Mouse (Mus musculus) spleen, postnatal 10 days (tissue): ENCODE results near the gene Olfr1449.
"Not testable (repeated sequence)": the region's sequence is repeated elsewhere in the genome, so short reads cannot be mapped to it uniquely, and the experiment has no call there.

Source experiments
- DNase-seq, 2 experiments: peaks; one replicate each; pipeline ENCODE4 v3.0.0; 2021 to 2022; ENCODE audit warnings: low spot score in 2 of 2

Olfr1449 gene

DNA sequence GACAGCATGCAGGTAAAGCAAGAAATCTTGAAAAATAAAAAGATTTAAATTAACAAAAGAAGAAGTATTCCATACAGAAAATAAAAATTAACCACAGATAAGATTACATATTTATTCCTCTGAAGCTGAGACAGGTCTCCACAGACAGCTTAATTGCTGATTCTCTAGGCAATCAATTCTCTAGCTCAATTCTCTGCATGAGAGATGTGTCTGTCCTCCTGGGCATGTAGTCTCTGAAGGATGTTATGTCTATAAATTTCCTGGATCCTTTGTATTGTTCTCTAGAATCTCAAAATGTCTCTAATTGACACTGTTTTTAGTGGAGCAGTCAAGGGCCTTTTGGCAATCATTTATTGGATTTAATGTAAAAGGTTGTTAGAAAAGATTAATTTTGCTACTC, at the start of gene Olfr1449:
Gene Olfr1449, plus strand, starts transcription at position 301 of the 400 bp plus-strand sequence.
- no peak for DNase-seq

DNA sequence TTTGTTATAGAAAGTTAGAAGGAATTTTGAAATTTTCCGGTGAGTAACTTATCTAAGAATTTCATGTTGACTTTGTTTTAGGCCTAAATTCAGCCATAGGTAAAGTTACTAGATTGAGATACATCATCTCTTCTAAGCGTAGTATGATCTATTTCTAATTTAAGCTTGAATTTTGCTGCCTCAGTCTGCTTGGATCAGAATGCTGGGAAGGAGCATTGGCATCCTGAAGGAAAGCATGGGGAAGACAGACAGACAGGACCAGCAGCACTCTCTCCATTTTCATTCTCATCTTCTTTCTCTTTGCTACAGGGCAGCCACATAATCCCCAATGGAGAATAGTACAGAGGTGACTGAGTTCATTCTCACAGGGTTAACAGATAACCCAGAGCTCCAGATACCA, 47.1 kb upstream of the Olfr1449 start, which contains the start of gene Olfr1445:
Gene Olfr1445, plus strand, starts transcription at position 301 of the 400 bp plus-strand sequence.
- DNase-seq: no peak

DNA sequence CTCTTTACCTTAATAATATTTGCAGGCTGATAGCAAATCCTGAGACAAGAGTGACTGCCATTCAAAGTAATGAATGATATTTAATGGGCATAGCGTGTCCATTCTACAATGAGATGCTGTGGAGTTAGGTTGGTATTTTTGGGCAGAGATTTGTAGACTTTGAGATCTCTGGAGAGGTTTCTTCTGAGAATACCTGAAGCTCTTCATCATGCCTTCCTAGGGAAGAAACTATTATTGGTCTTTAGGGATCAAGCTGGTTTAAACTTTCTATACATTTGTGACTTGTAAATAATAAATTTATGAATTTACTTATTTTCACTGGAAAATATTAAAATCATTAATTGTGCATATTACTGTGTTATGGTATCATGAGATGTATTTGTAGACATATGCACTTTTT, 37.2 kb upstream of the Olfr1449 start, which contains the start of gene Olfr1446:
Gene Olfr1446, minus strand, starts transcription at position 101 of the 400 bp plus-strand sequence.
- no peak for DNase-seq

DNA sequence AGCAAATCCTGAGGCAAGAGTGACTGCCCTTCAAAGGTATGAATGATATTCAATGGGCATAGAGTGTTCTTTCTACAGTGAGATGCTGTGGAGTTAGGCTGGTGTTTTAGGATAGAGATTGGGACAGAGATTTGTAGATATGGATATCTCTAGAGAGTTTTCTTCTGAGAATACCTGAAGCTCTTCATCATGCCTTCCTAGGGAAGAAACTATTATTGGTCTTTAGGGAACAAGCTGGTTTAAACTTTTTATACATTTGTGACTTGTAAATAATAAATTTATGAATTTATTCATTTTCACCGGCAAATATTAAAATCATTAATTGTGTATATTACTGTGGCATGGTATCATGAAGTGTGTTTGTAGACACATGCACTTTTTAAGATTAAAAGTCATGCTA, 27.0 kb upstream of the Olfr1449 start, which contains the start of gene Olfr1447:
Gene Olfr1447, minus strand, starts transcription at position 101 of the 400 bp plus-strand sequence.
- DNase-seq: no peak

DNA sequence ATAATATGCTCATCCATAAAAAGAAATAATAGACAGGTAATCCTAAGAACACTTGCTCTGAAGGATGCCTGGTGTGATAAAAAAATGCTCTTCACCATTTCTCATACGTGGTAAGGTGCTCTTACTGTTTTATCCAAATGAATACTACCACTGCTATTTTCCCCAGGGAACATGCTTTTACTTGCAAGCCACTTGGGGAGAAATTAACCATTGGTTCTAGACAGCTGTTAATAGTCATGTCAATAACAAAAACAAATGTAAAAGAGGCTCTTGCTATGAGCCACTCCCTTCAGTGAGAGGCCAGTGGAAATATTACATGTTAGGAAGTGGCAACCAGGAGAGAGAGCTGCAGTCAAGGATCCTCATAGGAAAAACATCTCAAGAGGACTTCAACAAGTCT, 6.3 kb upstream of the Olfr1449 start, which contains the start of gene Olfr1448:
Gene Olfr1448, minus strand, starts transcription at position 101 of the 400 bp plus-strand sequence.
- no peak for DNase-seq

DNA sequence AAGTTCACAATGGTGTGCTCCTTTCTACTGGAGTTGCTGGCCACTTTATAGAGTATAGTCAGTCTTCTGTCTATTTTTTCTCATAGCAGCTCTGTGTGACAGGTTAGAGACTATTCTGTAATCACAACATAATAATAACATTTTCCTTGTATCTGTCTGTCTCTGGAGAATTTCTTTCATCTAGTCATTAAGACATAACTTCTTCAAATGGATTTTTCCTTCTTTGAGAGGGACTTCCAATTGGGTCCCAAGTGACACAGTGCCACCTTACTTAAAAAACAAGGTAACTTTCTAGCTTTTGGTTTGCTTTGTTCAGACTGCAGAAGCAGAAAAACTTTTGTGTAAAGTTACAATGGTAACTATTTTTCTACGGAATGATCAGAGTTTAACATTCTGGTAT, 19.3 kb downstream of the Olfr1449 start, which contains the start of gene Olfr1450:
Gene Olfr1450, plus strand, starts transcription at position 301 of the 400 bp plus-strand sequence.
- no peak for DNase-seq

DNA sequence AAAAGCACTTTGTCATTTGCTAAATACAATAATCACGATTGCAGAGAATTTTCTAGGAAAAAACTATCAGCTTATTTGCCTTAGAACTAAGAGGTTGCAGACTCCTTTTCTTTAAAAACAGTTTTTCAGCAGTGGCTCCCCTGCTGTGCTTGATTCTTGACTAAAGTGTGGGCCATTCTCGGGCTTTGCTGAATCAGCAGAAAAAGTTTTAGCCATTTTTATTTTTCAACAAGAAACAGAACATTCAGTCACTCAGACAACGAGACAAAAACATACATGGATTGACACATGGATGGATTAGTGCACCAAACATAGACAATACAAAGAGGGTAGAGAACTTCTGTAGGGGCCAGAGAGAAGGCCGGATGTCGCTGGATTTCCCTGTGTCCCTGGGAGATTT, 39.4 kb downstream of the Olfr1449 start:
- DNase-seq: not testable (repeated sequence)
